Mouse (Mus musculus): ENCODE measurements around the gene Cpvl. TPM values are rescaled to one million over a fixed set of nuclear protein-coding genes. Genes with fewer than 3 reads are reported as not detected.

Gene Cpvl
- polyA plus RNA-seq, 1 experiment from 2014 or later = not detected

DNA sequence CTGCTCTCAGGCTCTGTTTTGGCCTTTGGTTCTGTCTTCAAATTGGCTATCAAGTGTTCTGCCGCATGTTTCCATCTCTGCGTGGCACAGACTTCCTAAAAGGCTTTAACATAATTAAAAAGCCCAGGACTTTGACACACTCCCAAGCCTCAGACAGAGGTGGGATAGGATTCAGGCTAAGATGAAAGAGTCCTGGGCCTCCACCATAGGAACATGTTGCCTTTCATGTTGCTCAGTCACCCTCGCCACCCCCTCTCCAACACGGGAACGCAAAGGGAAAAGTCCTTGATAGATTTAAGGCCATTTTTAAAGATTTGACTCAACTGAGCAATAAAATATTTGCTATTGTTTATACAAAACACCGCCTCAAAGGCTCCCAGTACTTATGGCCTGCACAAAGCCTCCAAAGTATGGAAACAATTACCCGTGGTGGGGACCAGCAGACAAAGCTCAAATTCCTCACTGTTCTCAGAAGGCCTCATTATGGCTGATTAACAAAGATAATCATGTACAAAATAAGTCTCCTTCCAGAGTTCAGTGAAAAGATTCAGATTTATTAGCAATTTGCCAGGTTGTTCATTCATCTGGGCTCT is 80.5 kb downstream of the Cpvl start:
- Histone ChIP-seq H3K27ac (ENCODE audit: low read length) (no peak overlapping the region), H3K36me3 (ENCODE audit: control insufficient read depth, insufficient read depth, low read length) (no peaks in the 10 kb centered on the region), H3K4me1 (ENCODE audit: control insufficient read depth, insufficient read depth, low read length) (no peaks in the 10 kb centered on the region), H3K4me3 (ENCODE audit: low read depth, low read length) (no peak overlapping the region), H3K9ac (ENCODE audit: low read depth, low read length) (no peak overlapping the region), H3K4me2 (ENCODE audit: low read length) (no peak overlapping the region), H3K27me3 (ENCODE audit: control insufficient read depth, insufficient read depth, low read depth, low read length) (no peaks in the 10 kb centered on the region), H3K9me3 (replicated peaks; ENCODE audit: control insufficient read depth, low read length, poor library complexity, severe bottlenecking) (no peaks in the 10 kb centered on the region)
- 34% methylated on average over 7 of the region's 7 CpGs for WGBS
- no peak for ATAC-seq

- no peak for ATAC-seq
- no peak overlapping the region for H3K9ac ChIP-seq (ENCODE audit: low read depth, low read length)
Observed at GRCm38 (mm10) chr6:53897126-53897525, 81.3 kb downstream of the Cpvl start.

GRCm38 (mm10) chr6:53893731-53894130 is 84.7 kb downstream of the Cpvl start:
- no peak for ATAC-seq
- 90% methylated on average over 3 of the region's 3 CpGs for WGBS
- Histone ChIP-seq H3K9me3 (replicated peaks; ENCODE audit: control insufficient read depth, low read length, poor library complexity, severe bottlenecking) (no peaks in the 10 kb centered on the region), H3K9ac (ENCODE audit: low read depth, low read length) (no peak overlapping the region), H3K27me3 (ENCODE audit: control insufficient read depth, insufficient read depth, low read depth, low read length) (no peaks in the 10 kb centered on the region), H3K4me3 (ENCODE audit: low read depth, low read length) (no peak overlapping the region), H3K4me2 (ENCODE audit: low read length) (no peak overlapping the region), H3K36me3 (ENCODE audit: control insufficient read depth, insufficient read depth, low read length) (no peaks in the 10 kb centered on the region), H3K4me1 (ENCODE audit: control insufficient read depth, insufficient read depth, low read length) (no peaks in the 10 kb centered on the region), H3K27ac (ENCODE audit: low read length) (no peak overlapping the region)

More at GRCm38 (mm10) chr6:53897126-53897525, 81.3 kb downstream of the Cpvl start:
- Histone ChIP-seq H3K4me1 (ENCODE audit: control insufficient read depth, insufficient read depth, low read length) (no peaks in the 10 kb centered on the region), H3K4me3 (ENCODE audit: low read depth, low read length) (no peak overlapping the region), H3K9me3 (replicated peaks; ENCODE audit: control insufficient read depth, low read length, poor library complexity, severe bottlenecking) (no peaks in the 10 kb centered on the region), H3K27ac (ENCODE audit: low read length) (no peak overlapping the region), H3K4me2 (ENCODE audit: low read length) (no peak overlapping the region), H3K27me3 (ENCODE audit: control insufficient read depth, insufficient read depth, low read depth, low read length) (no peaks in the 10 kb centered on the region), H3K36me3 (ENCODE audit: control insufficient read depth, insufficient read depth, low read length) (no peaks in the 10 kb centered on the region)
- WGBS = 94% methylated on average over 6 of the region's 6 CpGs

- no peaks in the 10 kb centered on the region for H3K9me3 ChIP-seq (replicated peaks; ENCODE audit: control insufficient read depth, low read length, poor library complexity, severe bottlenecking)
- no peaks in the 10 kb centered on the region for H3K4me1 ChIP-seq (ENCODE audit: control insufficient read depth, insufficient read depth, low read length)
- H3K27me3 ChIP-seq (ENCODE audit: control insufficient read depth, insufficient read depth, low read depth, low read length) = no peaks in the 10 kb centered on the region
- no peak overlapping the region for H3K4me2 ChIP-seq (ENCODE audit: low read length)
- H3K4me3 ChIP-seq (ENCODE audit: low read depth, low read length) = no peak overlapping the region
- no peaks in the 10 kb centered on the region for H3K36me3 ChIP-seq (ENCODE audit: control insufficient read depth, insufficient read depth, low read length)
- no peak overlapping the region for H3K9ac ChIP-seq (ENCODE audit: low read depth, low read length)
- H3K27ac ChIP-seq (ENCODE audit: low read length) = no peak overlapping the region
- WGBS = 80% methylated on average over 3 of the region's 3 CpGs
- no peak for ATAC-seq
Observed at GRCm38 (mm10) chr6:53891109-53891508, 87.4 kb downstream of the Cpvl start.

- no peak for ATAC-seq
- WGBS = 70% methylated on average over 4 of the region's 4 CpGs
- Histone ChIP-seq H3K27me3 (ENCODE audit: control insufficient read depth, insufficient read depth, low read depth, low read length) (no peaks in the 10 kb centered on the region), H3K9ac (ENCODE audit: low read depth, low read length) (no peak overlapping the region), H3K36me3 (ENCODE audit: control insufficient read depth, insufficient read depth, low read length) (no peaks in the 10 kb centered on the region), H3K4me3 (ENCODE audit: low read depth, low read length) (no peak overlapping the region), H3K27ac (ENCODE audit: low read length) (no peak overlapping the region), H3K4me2 (ENCODE audit: low read length) (no peak overlapping the region), H3K9me3 (replicated peaks; ENCODE audit: control insufficient read depth, low read length, poor library complexity, severe bottlenecking) (no peaks in the 10 kb centered on the region), H3K4me1 (ENCODE audit: control insufficient read depth, insufficient read depth, low read length) (peaks cover 18% of the 10 kb centered on the region)
Observed at GRCm38 (mm10) chr6:53884931-53885330, 93.5 kb downstream of the Cpvl start.

DNA sequence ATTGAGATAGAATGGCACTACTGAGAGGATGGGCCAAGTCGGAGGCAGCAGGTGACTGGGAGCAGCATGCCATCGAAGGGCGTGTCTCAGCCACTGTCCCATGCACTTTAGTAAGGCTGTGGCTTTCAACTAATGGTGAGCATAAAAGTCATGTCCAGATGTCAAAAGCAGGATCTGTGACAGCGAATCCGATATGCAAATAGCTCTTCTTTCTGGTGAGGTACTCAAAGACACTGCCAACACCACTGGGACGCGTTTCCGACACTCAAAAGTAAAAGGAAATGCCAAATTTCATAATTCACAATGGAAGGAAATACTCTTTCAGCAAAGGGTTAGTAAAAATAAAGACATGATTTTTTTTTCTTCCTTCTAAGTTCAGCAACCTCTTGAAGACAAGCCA is 94.0 kb downstream of the Cpvl start:
- Histone ChIP-seq H3K4me1 (ENCODE audit: control insufficient read depth, insufficient read depth, low read length) (peaks cover 18% of the 10 kb centered on the region), H3K27me3 (ENCODE audit: control insufficient read depth, insufficient read depth, low read depth, low read length) (no peaks in the 10 kb centered on the region), H3K9me3 (replicated peaks; ENCODE audit: control insufficient read depth, low read length, poor library complexity, severe bottlenecking) (no peaks in the 10 kb centered on the region), H3K27ac (ENCODE audit: low read length) (no peak overlapping the region), H3K36me3 (ENCODE audit: control insufficient read depth, insufficient read depth, low read length) (no peaks in the 10 kb centered on the region), H3K4me3 (ENCODE audit: low read depth, low read length) (no peak overlapping the region), H3K4me2 (ENCODE audit: low read length) (no peak overlapping the region), H3K9ac (ENCODE audit: low read depth, low read length) (no peak overlapping the region)
- no peak for ATAC-seq
- WGBS = 85% methylated on average over 8 of the region's 8 CpGs

DNA sequence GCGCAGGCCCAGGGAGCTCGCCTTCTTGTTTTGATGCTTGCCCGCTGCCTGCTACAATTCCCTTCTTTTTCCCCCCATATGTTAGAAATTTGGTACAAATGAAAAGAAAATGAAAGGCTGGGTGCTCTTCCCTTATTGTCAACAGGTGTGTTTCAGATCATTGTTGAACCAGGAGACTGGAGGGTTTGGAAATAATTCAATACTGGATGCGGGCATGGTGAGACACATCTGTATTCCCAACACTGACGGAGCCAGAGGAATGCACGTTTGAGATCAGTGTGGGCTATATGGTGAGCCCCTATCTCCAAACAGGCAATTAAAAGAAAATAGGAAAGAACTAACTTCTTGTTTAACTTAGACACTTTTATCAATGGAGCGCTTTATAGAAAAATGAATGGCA is 95.1 kb downstream of the Cpvl start:
- no peak overlapping the region for H3K4me2 ChIP-seq (ENCODE audit: low read length)
- H3K9ac ChIP-seq (ENCODE audit: low read depth, low read length) = no peak overlapping the region
- no peak overlapping the region for H3K4me3 ChIP-seq (ENCODE audit: low read depth, low read length)
- ATAC-seq = no peak
- H3K9me3 ChIP-seq (replicated peaks; ENCODE audit: control insufficient read depth, low read length, poor library complexity, severe bottlenecking) = no peaks in the 10 kb centered on the region
- no peak overlapping the region for H3K27ac ChIP-seq (ENCODE audit: low read length)
- peaks cover 18% of the 10 kb centered on the region for H3K4me1 ChIP-seq (ENCODE audit: control insufficient read depth, insufficient read depth, low read length)
- H3K36me3 ChIP-seq (ENCODE audit: control insufficient read depth, insufficient read depth, low read length) = no peaks in the 10 kb centered on the region
- H3K27me3 ChIP-seq (ENCODE audit: control insufficient read depth, insufficient read depth, low read depth, low read length) = no peaks in the 10 kb centered on the region
- 88% methylated on average over 7 of the region's 7 CpGs for WGBS

- Histone ChIP-seq H3K9me3 (replicated peaks; ENCODE audit: control insufficient read depth, low read length, poor library complexity, severe bottlenecking) (peaks cover 7% of the 10 kb centered on the region; the same call in 1 of the 2 replicates), H3K4me1 (ENCODE audit: control insufficient read depth, insufficient read depth, low read length) (peaks cover 18% of the 10 kb centered on the region), H3K27ac (ENCODE audit: low read length) (no peak overlapping the region; the same call in 1 of the 2 replicates), H3K4me3 (ENCODE audit: low read depth, low read length) (no peak overlapping the region), H3K9ac (ENCODE audit: low read depth, low read length) (no peak overlapping the region), H3K27me3 (ENCODE audit: control insufficient read depth, insufficient read depth, low read depth, low read length) (no peaks in the 10 kb centered on the region), H3K4me2 (ENCODE audit: low read length) (peak overlapping the region; percentile 43), H3K36me3 (ENCODE audit: control insufficient read depth, insufficient read depth, low read length) (no peaks in the 10 kb centered on the region)
- ATAC-seq = 0 out of 2 replicates have a peak, but pooled peaks have one; percentile 10
- WGBS = 9% methylated on average over 10 of the region's 10 CpGs
Observed at GRCm38 (mm10) chr6:53881623-53882022, 96.8 kb downstream of the Cpvl start.

- H3K4me1 ChIP-seq (ENCODE audit: control insufficient read depth, insufficient read depth, low read length) = peaks cover 18% of the 10 kb centered on the region
- H3K4me3 ChIP-seq (ENCODE audit: low read depth, low read length) = peak overlapping the region; percentile 16
- 8% methylated on average over 5 of the region's 5 CpGs for WGBS
- peaks cover 7% of the 10 kb centered on the region; the same call in 1 of the 2 replicates for H3K9me3 ChIP-seq (replicated peaks; ENCODE audit: control insufficient read depth, low read length, poor library complexity, severe bottlenecking)
- H3K9ac ChIP-seq (ENCODE audit: low read depth, low read length) = peak overlapping the region; percentile 3; the same call in 1 of the 2 replicates
- no peaks in the 10 kb centered on the region for H3K27me3 ChIP-seq (ENCODE audit: control insufficient read depth, insufficient read depth, low read depth, low read length)
- no peaks in the 10 kb centered on the region for H3K36me3 ChIP-seq (ENCODE audit: control insufficient read depth, insufficient read depth, low read length)
- ATAC-seq = no peak; the same call in 1 of the 2 replicates
- H3K27ac ChIP-seq (ENCODE audit: low read length) = peak overlapping the region; percentile 62
- H3K4me2 ChIP-seq (ENCODE audit: low read length) = peak overlapping the region; percentile 43
Observed at GRCm38 (mm10) chr6:53881235-53881606, 97.2 kb downstream of the Cpvl start.

Data from midbrain, embryonic 16.5 days (tissue).